Mouse (Mus musculus) C2C12 (cell line): Measurements from ENCODE around the gene Gss.

Source experiments
- CEBPB ChIP-seq: IDR thresholded peaks from one replicate; pipeline ENCODE4 v1.6.1; 2011; ENCODE audit warnings: low read depth, mild to moderate bottlenecking, control low read depth, moderate library complexity
- CTCF ChIP-seq: IDR thresholded peaks from one replicate; pipeline ENCODE4 v1.5.1; 2011; ENCODE audit not compliant: control insufficient read depth, insufficient read depth, insufficient read length
- FOSL1 ChIP-seq: IDR thresholded peaks from one replicate; pipeline ENCODE4 v1.8.0; 2011; ENCODE audit warnings: mild to moderate bottlenecking, low read length; ENCODE audit not compliant: poor library complexity, insufficient read depth, severe bottlenecking
- MAX ChIP-seq: IDR thresholded peaks from one replicate; pipeline ENCODE4 v1.6.1; 2011; ENCODE audit warnings: mild to moderate bottlenecking, control low read depth
- MYOD1 ChIP-seq: IDR thresholded peaks from one replicate; pipeline ENCODE4 v1.6.1; 2011; ENCODE audit warnings: low read depth; ENCODE audit not compliant: control insufficient read depth, insufficient read length
- MYOG ChIP-seq: IDR thresholded peaks from one replicate; pipeline ENCODE4 v1.6.1; 2011; ENCODE audit not compliant: control insufficient read depth, insufficient read length; ENCODE audit errors: extremely low read depth
- USF1 ChIP-seq: IDR thresholded peaks from one replicate; pipeline ENCODE4 v1.6.1; 2011; ENCODE audit warnings: low read depth, mild to moderate bottlenecking, control low read depth, moderate library complexity

DNA sequence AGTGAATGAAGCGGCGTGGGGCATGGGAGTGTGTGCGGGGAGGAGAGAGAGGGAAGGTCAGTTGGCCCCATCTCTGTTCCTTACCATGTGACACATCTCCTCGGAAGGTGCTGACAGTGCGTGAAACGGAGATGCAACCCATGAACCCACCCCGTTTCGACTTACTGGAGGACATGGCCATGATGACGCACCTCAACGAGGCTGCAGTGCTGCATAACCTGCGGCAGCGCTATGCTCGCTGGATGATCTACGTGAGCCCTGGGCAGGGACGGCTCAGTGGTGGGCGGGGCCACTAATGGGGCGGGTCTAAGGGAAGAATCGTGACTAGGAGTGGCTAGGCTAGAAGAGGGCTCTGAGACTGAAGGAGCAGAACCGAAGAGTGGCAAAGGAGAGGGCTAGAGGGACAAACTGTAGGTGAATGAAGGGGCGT is 20.7 kb upstream of the Gss start:
- TF ChIP-seq CEBPB, result no peak
- TF ChIP-seq USF1, result no peak
- no peak for TF ChIP-seq CTCF
- TF ChIP-seq MAX, result no peak
- TF ChIP-seq MYOG, result no peak
- TF ChIP-seq MYOD1, result no peak
- TF ChIP-seq FOSL1, result no peak
